Mouse (Mus musculus): ENCODE measurements at regions not wholly inside any gene's neighbourhood (a gene's known extent, or its start where the extent isn't known, plus 50 kb on each side); places are given as distances from the start of the nearest gene placed in this dataset.

DNA sequence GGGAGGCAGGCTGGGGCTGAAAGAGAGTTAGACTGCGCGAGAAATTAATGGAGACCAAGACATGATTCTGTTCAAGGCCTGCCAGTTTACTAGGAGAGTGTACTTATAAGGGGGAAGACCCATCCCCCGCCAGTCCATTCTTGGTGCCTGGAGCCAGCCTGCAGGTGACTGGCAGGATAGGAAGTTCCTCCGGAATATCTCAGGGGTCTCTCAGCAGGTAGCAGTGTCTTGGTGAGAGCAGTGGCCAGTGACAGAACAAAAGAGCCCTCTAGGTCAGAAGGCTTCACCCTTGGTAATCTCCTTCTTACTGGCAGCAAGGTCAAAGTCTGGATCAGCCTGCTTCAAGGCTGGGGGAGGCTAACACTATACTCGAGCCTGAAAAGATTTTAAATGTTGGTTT is 83.7 kb upstream of the Zfp804b start:
- peaks cover 11% of the 10 kb centered on the region; the same call in 1 of the 2 replicates for H3K9me3 ChIP-seq (ENCODE audit: low read length)
- H3K4me3 ChIP-seq (replicated peaks; ENCODE audit: low read length): no peak overlapping the region
- H3K36me3 ChIP-seq (ENCODE audit: insufficient read depth, low read length): no peaks in the 10 kb centered on the region
- peaks cover 7% of the 10 kb centered on the region for H3K4me1 ChIP-seq (replicated peaks; ENCODE audit: low read depth, low read length)
- H3K27me3 ChIP-seq (ENCODE audit: insufficient read depth, low read length): no peaks in the 10 kb centered on the region
- TF ChIP-seq POU5F1 (IDR thresholded peaks at IDR 0.05; ENCODE audit: borderline replicate concordance, low read length) (no peak), CTCF (conservative IDR thresholded peaks at IDR 0.05; ENCODE audit: low read length) (no peak), NANOG (IDR thresholded peaks at IDR 0.05; ENCODE audit: borderline replicate concordance, low read length) (no peak)

DNA sequence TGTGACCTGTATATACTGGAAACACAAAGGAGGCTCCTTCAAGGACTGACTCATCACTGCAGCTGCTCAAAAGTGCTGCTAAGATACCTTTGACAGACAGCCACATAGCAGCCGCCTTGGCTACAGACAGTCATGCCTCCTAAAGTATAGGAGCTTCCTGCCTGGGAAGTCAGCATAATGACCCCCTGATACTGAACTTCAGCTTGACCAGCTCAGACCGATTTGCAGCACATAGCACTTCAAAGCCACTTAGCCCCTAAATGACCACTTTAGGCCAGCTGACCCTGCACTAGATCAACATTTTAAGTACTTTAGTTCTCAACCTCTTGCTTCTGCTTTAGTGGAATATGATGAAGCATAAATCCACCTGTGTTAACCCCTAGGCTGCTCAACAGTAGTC is 91.9 kb upstream of the Zfp804b start:
- peaks cover 40% of the 10 kb centered on the region for H3K9me3 ChIP-seq (ENCODE audit: low read length)
- H3K27me3 ChIP-seq (ENCODE audit: insufficient read depth, low read length): no peaks in the 10 kb centered on the region
- H3K4me3 ChIP-seq (replicated peaks; ENCODE audit: low read length): no peak overlapping the region
- no peak for TF ChIP-seq POU5F1 (IDR thresholded peaks at IDR 0.05; ENCODE audit: borderline replicate concordance, low read length)
- no peak for TF ChIP-seq NANOG (IDR thresholded peaks at IDR 0.05; ENCODE audit: borderline replicate concordance, low read length)
- H3K4me1 ChIP-seq (replicated peaks; ENCODE audit: low read depth, low read length): no peaks in the 10 kb centered on the region
- no peaks in the 10 kb centered on the region for H3K36me3 ChIP-seq (ENCODE audit: insufficient read depth, low read length)

DNA sequence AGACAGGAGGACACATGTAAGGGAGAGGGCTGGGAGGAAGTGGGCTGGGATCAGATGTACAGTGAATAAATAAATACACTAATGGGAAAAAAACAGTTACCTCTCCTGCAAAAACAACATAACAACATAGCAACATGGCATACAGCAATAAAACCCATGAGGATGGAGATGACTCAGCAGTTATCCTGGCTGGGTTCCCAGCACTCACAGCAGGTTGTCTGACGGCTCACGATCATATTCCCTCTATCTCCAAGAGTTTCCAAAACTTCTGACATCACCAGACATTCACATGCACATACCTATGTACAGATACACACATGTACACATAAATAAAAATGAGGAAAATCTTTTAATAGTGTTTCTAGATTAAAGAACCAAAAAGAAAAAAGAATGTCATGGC is 103.4 kb upstream of the Zfp804b start:
- Histone ChIP-seq H3K27me3 (ENCODE audit: insufficient read depth, low read length) (no peaks in the 10 kb centered on the region), H3K36me3 (ENCODE audit: insufficient read depth, low read length) (no peaks in the 10 kb centered on the region), H3K4me1 (replicated peaks; ENCODE audit: low read depth, low read length) (no peaks in the 10 kb centered on the region), H3K9me3 (ENCODE audit: low read length) (peaks cover 3% of the 10 kb centered on the region; the same call in 1 of the 2 replicates), H3K4me3 (replicated peaks; ENCODE audit: low read length) (no peak overlapping the region)
- TF ChIP-seq POU5F1 (IDR thresholded peaks at IDR 0.05; ENCODE audit: borderline replicate concordance, low read length): no peak
- TF ChIP-seq CTCF (conservative IDR thresholded peaks at IDR 0.05; ENCODE audit: low read length): no peak
- TF ChIP-seq NANOG (IDR thresholded peaks at IDR 0.05; ENCODE audit: borderline replicate concordance, low read length): no peak

DNA sequence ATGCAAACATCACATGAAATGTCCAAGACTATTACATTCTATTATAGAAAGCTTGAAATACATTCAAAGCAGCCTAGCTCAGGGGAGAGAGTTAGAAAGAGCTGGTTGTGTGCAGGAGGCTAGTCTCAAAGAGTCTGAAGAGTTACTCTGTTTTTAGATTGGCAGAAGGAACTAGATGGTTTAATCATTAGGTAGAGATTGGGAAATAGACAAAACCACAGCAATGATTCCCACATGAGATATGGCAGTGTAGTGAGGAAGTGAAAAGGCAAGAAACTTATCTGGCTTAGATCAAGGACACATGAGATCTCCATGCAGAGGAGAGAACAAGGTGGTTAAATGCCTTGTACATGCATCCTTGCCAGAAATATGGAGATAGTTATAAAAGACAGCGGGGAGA is 110.3 kb upstream of the Zfp804b start:
- no peaks in the 10 kb centered on the region for H3K9me3 ChIP-seq (ENCODE audit: low read length)
- no peak for TF ChIP-seq NANOG (IDR thresholded peaks at IDR 0.05; ENCODE audit: borderline replicate concordance, low read length)
- TF ChIP-seq CTCF (conservative IDR thresholded peaks at IDR 0.05; ENCODE audit: low read length): no peak
- H3K27me3 ChIP-seq (ENCODE audit: insufficient read depth, low read length): no peaks in the 10 kb centered on the region
- no peaks in the 10 kb centered on the region for H3K36me3 ChIP-seq (ENCODE audit: insufficient read depth, low read length)
- no peaks in the 10 kb centered on the region for H3K4me1 ChIP-seq (replicated peaks; ENCODE audit: low read depth, low read length)
- no peak overlapping the region for H3K4me3 ChIP-seq (replicated peaks; ENCODE audit: low read length)

DNA sequence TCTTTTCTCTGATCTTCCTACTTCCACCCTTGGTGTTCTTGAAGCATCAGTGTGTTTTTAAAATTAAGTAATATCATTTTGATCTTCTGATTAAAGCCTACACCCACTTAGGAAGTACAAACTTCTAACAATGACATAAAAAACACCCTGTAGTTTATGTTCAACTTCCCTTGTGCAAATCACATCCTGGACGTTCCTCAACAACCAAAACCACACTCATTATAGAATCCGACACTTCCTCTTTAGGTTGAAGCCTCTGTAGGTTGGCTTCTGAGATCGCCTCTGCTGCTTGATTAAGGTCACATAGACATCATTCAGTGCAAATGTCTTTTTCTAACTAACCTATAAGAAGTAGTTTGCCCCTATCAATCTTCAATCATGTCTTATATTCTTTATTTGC is 112.5 kb upstream of the Zfp804b start:
- no peak overlapping the region for H3K4me3 ChIP-seq (replicated peaks; ENCODE audit: low read length)
- no peaks in the 10 kb centered on the region for H3K27me3 ChIP-seq (ENCODE audit: insufficient read depth, low read length)
- H3K36me3 ChIP-seq (ENCODE audit: insufficient read depth, low read length): no peaks in the 10 kb centered on the region
- TF ChIP-seq POU5F1 (IDR thresholded peaks at IDR 0.05; ENCODE audit: borderline replicate concordance, low read length) (no peak), NANOG (IDR thresholded peaks at IDR 0.05; ENCODE audit: borderline replicate concordance, low read length) (no peak), CTCF (conservative IDR thresholded peaks at IDR 0.05; ENCODE audit: low read length) (no peak)
- no peaks in the 10 kb centered on the region for H3K4me1 ChIP-seq (replicated peaks; ENCODE audit: low read depth, low read length)
- H3K9me3 ChIP-seq (ENCODE audit: low read length): no peaks in the 10 kb centered on the region

DNA sequence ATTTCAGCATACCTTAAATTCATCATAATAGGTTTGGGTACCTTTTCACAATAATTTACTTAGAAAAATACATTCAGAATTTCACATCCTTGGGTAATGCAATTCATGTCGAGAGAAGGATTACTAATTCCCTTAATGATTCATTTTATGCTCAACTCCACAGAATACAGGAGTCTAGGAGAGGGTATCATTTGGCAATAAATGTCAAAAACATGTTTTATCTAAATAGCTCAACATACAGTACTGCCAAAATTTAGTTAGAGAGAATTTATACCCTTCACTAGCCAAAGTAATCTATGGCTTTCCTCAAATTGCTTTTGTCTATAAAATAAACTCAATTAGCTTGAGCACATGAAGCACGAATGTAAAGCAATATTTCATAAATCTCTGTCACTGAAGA is 144.6 kb upstream of the Zfp804b start:
- no peaks in the 10 kb centered on the region for H3K4me1 ChIP-seq (replicated peaks; ENCODE audit: low read depth, low read length)
- H3K27me3 ChIP-seq (ENCODE audit: insufficient read depth, low read length): no peaks in the 10 kb centered on the region
- H3K36me3 ChIP-seq (ENCODE audit: insufficient read depth, low read length): no peaks in the 10 kb centered on the region
- no peaks in the 10 kb centered on the region; the same call in 1 of the 2 replicates for H3K9me3 ChIP-seq (ENCODE audit: low read length)
- no peak overlapping the region for H3K4me3 ChIP-seq (replicated peaks; ENCODE audit: low read length)
- TF ChIP-seq POU5F1 (IDR thresholded peaks at IDR 0.05; ENCODE audit: borderline replicate concordance, low read length) (no peak), CTCF (conservative IDR thresholded peaks at IDR 0.05; ENCODE audit: low read length) (no peak), NANOG (IDR thresholded peaks at IDR 0.05; ENCODE audit: borderline replicate concordance, low read length) (no peak)

DNA sequence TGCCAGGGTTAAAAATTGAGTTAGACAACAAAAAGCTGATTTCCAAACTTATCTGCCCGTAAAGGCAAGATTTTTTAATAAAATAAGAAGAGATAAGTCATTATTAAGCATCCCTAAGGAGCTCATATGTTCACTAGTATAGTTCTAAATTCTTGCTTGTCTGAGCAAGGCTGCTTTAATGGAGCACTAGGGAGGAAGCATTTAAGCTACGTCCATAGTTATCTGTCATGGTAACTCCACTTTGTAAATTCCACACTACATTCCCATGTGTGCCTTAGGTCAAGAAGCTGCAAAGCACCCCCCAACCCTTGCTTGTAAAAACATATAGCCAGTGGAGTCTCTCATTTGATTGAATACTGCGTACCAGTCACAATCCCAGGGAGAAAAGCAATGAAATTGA is 145.0 kb upstream of the Zfp804b start:
- TF ChIP-seq CTCF (conservative IDR thresholded peaks at IDR 0.05; ENCODE audit: low read length) (no peak), POU5F1 (IDR thresholded peaks at IDR 0.05; ENCODE audit: borderline replicate concordance, low read length) (no peak), NANOG (IDR thresholded peaks at IDR 0.05; ENCODE audit: borderline replicate concordance, low read length) (no peak)
- no peaks in the 10 kb centered on the region for H3K4me1 ChIP-seq (replicated peaks; ENCODE audit: low read depth, low read length)
- no peaks in the 10 kb centered on the region for H3K27me3 ChIP-seq (ENCODE audit: insufficient read depth, low read length)
- no peaks in the 10 kb centered on the region; the same call in 1 of the 2 replicates for H3K9me3 ChIP-seq (ENCODE audit: low read length)
- no peak overlapping the region for H3K4me3 ChIP-seq (replicated peaks; ENCODE audit: low read length)
- H3K36me3 ChIP-seq (ENCODE audit: insufficient read depth, low read length): no peaks in the 10 kb centered on the region

DNA sequence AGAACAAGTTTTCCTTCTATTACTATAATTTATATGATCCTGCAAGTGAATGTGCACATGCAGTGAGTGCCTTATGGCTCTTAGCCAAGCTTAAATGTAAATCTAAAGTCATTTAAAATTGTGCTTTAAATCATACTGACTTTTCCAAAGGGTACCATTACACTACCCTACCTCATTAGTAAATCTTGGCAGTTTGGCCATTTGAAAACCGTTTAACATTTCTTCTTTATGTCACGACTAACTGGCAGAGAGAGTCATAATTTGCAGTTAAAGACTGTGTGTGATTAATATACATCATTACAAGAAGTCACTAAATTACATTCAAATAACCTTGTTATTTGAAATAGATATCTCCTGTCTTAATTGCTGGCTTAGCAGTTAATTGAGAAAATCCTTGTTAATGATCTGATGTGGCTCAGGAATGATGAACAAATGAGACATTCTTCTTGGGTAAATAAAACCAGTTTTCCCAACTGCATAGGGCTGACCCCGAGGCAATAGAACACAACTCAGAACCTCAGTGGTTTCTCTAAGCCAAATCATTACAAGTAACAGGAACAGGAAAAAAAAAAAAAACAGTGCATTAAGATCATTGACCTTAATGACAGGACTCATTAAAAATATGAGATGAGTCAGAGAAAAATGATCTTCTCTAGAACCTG is 173.1 kb upstream of the Zfp804b start:
- H3K36me3 ChIP-seq (ENCODE audit: insufficient read depth, low read length): no peaks in the 10 kb centered on the region
- H3K27me3 ChIP-seq (ENCODE audit: insufficient read depth, low read length): no peaks in the 10 kb centered on the region
- TF ChIP-seq NANOG (IDR thresholded peaks at IDR 0.05; ENCODE audit: borderline replicate concordance, low read length): no peak
- TF ChIP-seq POU5F1 (IDR thresholded peaks at IDR 0.05; ENCODE audit: borderline replicate concordance, low read length): no peak
- no peak for TF ChIP-seq CTCF (conservative IDR thresholded peaks at IDR 0.05; ENCODE audit: low read length)
- H3K4me3 ChIP-seq (replicated peaks; ENCODE audit: low read length): no peak overlapping the region
- H3K4me1 ChIP-seq (replicated peaks; ENCODE audit: low read depth, low read length): no peaks in the 10 kb centered on the region
- no peaks in the 10 kb centered on the region for H3K9me3 ChIP-seq (ENCODE audit: low read length)

DNA sequence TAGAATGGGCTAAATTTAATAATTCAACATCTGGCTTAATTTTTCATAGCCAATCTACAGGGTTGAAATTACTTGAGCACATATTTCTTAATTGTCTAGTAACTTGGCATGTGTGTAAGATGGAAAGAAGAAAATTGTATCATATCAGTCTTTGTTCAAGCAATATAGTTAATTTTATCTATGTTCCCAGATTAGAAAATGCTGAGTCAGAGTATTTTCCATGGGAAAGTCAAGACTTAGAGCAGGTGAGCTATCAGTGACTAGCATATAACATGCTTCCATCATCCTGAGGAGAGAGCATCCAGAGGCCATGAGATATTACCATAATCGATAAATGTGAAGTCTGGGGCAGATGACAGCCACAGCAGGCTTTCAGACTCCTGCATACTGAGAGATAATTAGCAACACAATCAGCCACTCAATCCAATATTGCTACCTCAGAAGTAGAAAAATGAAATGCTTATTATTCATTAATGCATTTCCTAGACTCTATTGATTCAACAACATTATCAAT is 188.2 kb upstream of the Zfp804b start:
- Histone ChIP-seq H3K4me3 (replicated peaks; ENCODE audit: low read length) (no peak overlapping the region), H3K4me1 (replicated peaks; ENCODE audit: low read depth, low read length) (no peaks in the 10 kb centered on the region), H3K27me3 (ENCODE audit: insufficient read depth, low read length) (no peaks in the 10 kb centered on the region), H3K36me3 (ENCODE audit: insufficient read depth, low read length) (no peaks in the 10 kb centered on the region), H3K9me3 (ENCODE audit: low read length) (no peaks in the 10 kb centered on the region)
- TF ChIP-seq NANOG (IDR thresholded peaks at IDR 0.05; ENCODE audit: borderline replicate concordance, low read length) (no peak), POU5F1 (IDR thresholded peaks at IDR 0.05; ENCODE audit: borderline replicate concordance, low read length) (no peak), CTCF (conservative IDR thresholded peaks at IDR 0.05; ENCODE audit: low read length) (no peak)

Data from E14TG2a.4 (cell line).